Mouse (Mus musculus) stomach, embryonic 14.5 days (tissue): ENCODE results near the gene Idnk. TPM values are rescaled to one million over a fixed set of nuclear protein-coding genes. Genes with fewer than 3 reads are reported as not detected.
"Not testable (repeated sequence)": the region's sequence is repeated elsewhere in the genome, so short reads cannot be mapped to it uniquely, and the experiment has no call there.

Source experiments
- ATAC-seq: fragments of 200-750 bp; cut with Nextera tagmentation; 2 replicates; pipeline ENCODE4 v1.8.0; 2017; ENCODE audit warnings: low read depth, moderate TSS enrichment; ENCODE audit not compliant: insufficient number of reproducible peaks, insufficient read depth, low FRiP score
- H3K27ac ChIP-seq: fragments of 300-500 bp; sonication (generic); 2 replicates; pipeline ENCODE4 v1.5.1; 2014; ENCODE audit warnings: mild to moderate bottlenecking, low read length, moderate library complexity, mixed read lengths
- H3K27me3 ChIP-seq: fragments of 300-500 bp; sonication (generic); 2 replicates; pipeline ENCODE4 v1.6.1; 2014; ENCODE audit warnings: low read length, control low read depth, mixed read lengths; ENCODE audit not compliant: control insufficient read depth, insufficient read depth
- H3K36me3 ChIP-seq: fragments of 300-500 bp; sonication (generic); 2 replicates; pipeline ENCODE4 v1.6.1; 2014; ENCODE audit warnings: mild to moderate bottlenecking, control low read depth, low read length, moderate library complexity, mixed read lengths; ENCODE audit not compliant: control insufficient read depth, insufficient read depth
- H3K4me1 ChIP-seq: fragments of 300-500 bp; sonication (generic); 2 replicates; pipeline ENCODE4 v1.6.1; 2014; ENCODE audit warnings: low read length, control low read depth, mixed read lengths; ENCODE audit not compliant: control insufficient read depth, insufficient read depth
- H3K4me2 ChIP-seq: fragments of 300-500 bp; sonication (generic); replicated peaks from 2 replicates; pipeline ENCODE4 v1.6.1; 2014; ENCODE audit warnings: low read depth, low read length, control low read depth
- H3K4me3 ChIP-seq: fragments of 300-500 bp; sonication (generic); 2 replicates; pipeline ENCODE4 v1.5.1; 2014; ENCODE audit warnings: low read depth, low read length, control low read depth
- H3K9ac ChIP-seq: fragments of 300-500 bp; sonication (generic); replicated peaks from 2 replicates; pipeline ENCODE4 v1.6.1; 2014; ENCODE audit warnings: low read depth, mild to moderate bottlenecking, control low read depth, low read length, moderate library complexity, mixed read lengths
- H3K9me3 ChIP-seq: fragments of 300-500 bp; sonication (generic); 2 replicates; pipeline ENCODE4 v1.6.1; 2016; ENCODE audit warnings: low read depth, low read length, control low read depth; ENCODE audit not compliant: control insufficient read depth
- WGBS: fragments of 180-500 bp; shearing (Covaris S2); extraction: QIAGEN DNeasy Blood & Tissue Kit; methylation state at CpG from one replicate; pipeline ENCODE4 v1.1.7; 2014; 5-methylcytosine and 5-hydroxymethylcytosine counted together
- polyA plus RNA-seq: library from polyadenylated mRNA; unstranded; fragments of >200 nt; fragmentation: Nextera tagmentation; extraction: Ambion mirVana; gene quantifications from 2 replicates; pipeline ENCODE4 v1.2.1, GENCODE M21; 2014

The Idnk gene
- polyA plus RNA-seq, 1 experiment from 2014 or later: 38.9 TPM

DNA sequence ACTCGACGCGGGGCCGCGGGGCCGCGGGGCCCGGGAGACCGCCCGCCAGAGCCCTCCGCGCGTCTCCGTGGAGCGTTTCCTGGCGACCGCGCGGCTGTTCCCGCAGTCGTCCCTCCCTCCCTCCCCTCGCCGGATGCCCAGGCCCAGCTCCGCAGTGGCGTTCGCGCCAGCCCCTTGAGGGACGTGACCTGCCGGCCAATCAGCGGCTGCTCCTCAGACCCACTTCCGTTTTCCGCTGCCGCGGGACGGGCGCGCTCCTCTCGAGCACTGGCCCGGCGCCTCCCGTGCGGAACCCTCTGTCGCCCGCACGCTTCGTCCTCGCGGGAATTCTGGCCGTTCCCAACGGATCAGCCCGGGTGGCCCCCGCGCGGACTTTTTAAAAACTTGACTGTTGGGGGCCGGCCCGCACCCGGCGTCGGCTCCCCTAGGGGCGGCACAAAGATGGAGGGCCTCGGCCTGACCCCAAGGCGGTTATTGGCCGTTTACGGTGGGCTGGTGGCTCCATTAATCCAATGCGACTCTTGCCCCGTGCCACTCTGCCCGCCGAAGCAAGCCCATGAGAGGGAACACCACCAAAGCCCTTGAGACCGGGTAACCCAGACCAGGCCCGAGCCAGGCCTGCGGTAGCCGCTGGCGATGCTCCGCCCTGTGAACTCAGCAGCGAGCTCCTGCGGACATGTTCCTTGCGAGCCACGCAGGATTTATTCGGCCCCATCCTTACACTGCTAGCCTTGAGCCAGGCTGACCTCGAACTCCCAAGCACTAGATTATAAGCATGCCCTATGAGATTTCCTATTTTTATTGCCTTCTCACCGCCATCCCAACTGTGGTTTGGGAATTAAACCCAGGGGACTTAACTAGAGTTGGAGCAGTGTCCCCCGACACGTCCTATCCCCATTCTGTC, 28.4 kb upstream of the Idnk start:
- Histone ChIP-seq H3K4me2 (peak overlapping the region; percentile 64), H3K9ac (peak overlapping the region; percentile 100), H3K4me3 (peak overlapping the region; percentile 97), H3K9me3 (no peaks in the 10 kb centered on the region), H3K27me3 (no peaks in the 10 kb centered on the region), H3K27ac (peak overlapping the region; percentile 99), H3K4me1 (peaks cover 25% of the 10 kb centered on the region; the same call in 1 of the 2 replicates), H3K36me3 (peaks cover 9% of the 10 kb centered on the region; the same call in 1 of the 2 replicates)
- ATAC-seq: peak; percentile 96
- WGBS: under 1% methylated on average over 66 of the region's 83 CpGs

DNA sequence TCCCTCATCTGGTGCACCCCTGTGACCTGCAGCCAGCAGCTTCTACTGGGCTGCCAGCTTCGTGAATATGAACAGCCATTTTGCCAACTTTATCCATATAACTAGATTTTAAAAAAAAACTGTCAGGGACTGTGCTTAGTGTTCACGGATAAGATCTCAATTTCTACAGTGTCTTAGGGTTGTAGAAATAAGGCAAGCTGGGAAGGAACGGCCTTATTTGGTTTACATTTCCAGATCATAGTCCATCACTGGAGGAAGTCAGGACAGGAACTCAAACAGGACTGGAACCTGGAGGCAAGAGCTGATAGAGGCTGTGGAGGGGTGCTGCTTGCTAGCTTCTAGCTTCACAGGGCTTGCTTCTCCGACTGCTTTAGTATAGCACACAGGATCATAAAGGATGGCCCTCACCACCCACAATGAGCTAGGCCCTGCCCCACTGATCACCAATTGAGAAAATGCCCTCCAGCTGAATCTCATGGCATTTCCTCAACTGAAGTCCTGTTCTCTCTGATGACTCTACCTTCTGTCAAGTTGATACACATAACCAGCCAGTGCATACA, 27.7 kb upstream of the Idnk start:
- 26% methylated on average over 4 of the region's 4 CpGs for WGBS
- H3K36me3 ChIP-seq: peaks cover 9% of the 10 kb centered on the region; the same call in 1 of the 2 replicates

DNA sequence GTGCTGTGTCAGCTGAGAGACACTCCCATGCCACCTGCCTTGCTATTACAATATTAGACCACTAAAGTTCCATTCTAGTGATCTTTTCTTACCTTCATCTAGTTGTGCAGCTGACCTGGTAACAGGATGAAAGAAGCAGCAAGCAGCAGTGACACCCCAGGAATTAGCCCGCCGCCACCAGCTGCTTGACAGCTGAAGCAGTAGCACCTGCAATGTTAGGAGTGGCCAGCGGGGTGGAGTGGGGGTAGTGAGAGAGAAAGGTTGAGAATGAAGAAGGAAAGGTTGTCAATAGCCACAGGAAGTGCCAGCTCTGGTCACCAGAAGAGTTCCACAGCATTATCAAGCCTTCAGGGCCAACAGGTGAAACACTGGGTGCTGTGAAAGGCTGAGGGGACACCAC, 25.8 kb upstream of the Idnk start:
- H3K27me3 ChIP-seq: no peaks in the 10 kb centered on the region
- H3K4me2 ChIP-seq: no peak overlapping the region
- H3K4me3 ChIP-seq: no peak overlapping the region
- H3K27ac ChIP-seq: no peak overlapping the region
- H3K9me3 ChIP-seq: 0 out of 2 replicates have a peak, but pooled peaks cover 4% of the 10 kb centered on the region
- no peaks in the 10 kb centered on the region; the same call in 1 of the 2 replicates for H3K36me3 ChIP-seq
- 0 out of 2 replicates have a peak, but pooled peaks cover 7% of the 10 kb centered on the region for H3K4me1 ChIP-seq
- H3K9ac ChIP-seq: no peak overlapping the region
- WGBS: 41% methylated on average over 3 of the region's 3 CpGs
- no peak for ATAC-seq

More for the DNA sequence above, 27.7 kb upstream of the Idnk start:
- Histone ChIP-seq H3K9ac (peak overlapping the region; percentile 100), H3K4me1 (peaks cover 18% of the 10 kb centered on the region; the same call in 1 of the 2 replicates), H3K9me3 (no peaks in the 10 kb centered on the region), H3K27ac (peak overlapping the region; percentile 99), H3K4me2 (peak overlapping the region; percentile 64), H3K27me3 (no peaks in the 10 kb centered on the region), H3K4me3 (peak overlapping the region; percentile 97)
- no peak for ATAC-seq

DNA sequence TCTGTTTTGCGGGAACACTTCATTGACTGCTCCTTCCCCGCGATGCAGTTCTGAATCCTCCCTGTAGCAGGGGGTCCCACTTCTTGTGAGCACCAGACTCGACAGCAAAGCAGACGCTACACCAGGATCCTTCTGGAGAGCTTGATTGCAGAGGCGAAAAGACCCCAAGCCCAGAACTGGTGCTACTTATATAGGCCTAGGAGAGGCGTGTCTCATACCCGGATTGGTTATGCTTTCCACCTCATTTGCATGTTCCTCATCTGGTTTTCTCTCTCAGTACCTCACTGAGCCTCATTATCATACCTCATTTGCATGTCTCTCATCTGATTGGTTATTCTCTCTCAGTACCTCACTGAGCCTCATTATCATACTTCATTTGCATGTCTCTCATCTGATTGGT, 10.8 kb upstream of the Idnk start:
- H3K9ac ChIP-seq, H3K4me3 ChIP-seq, H3K27me3 ChIP-seq, H3K9me3 ChIP-seq, H3K4me1 ChIP-seq, H3K4me2 ChIP-seq, H3K27ac ChIP-seq, ATAC-seq, H3K36me3 ChIP-seq: not testable (repeated sequence)
- 95% methylated on average over 8 of the region's 8 CpGs for WGBS

DNA sequence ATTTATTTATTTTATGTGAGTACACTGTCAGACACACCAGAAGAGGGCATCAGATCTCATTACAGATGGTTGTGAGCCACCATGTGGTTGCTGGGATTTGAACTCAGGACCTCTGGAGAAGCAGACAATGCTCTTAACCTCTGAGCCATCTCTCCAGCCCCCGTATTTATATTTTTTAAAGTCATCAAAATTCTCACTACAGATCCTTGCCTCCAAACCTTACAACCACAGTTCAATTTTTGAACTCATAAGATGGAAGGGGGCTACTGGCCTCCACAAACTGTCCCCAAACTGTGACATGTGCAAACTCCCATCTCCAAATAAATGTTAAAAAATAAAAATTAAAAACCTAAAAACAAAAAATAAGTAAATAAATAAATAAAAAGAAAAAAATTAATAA, 9.7 kb upstream of the Idnk start:
- no peak for ATAC-seq
- H3K27me3 ChIP-seq: no peaks in the 10 kb centered on the region
- no peaks in the 10 kb centered on the region for H3K4me1 ChIP-seq
- no peaks in the 10 kb centered on the region for H3K36me3 ChIP-seq
- WGBS: 72% methylated on average over 1 of the region's 1 CpGs
- H3K9ac ChIP-seq: no peak overlapping the region
- H3K4me2 ChIP-seq: no peak overlapping the region
- H3K4me3 ChIP-seq: no peak overlapping the region
- no peaks in the 10 kb centered on the region for H3K9me3 ChIP-seq
- H3K27ac ChIP-seq: no peak overlapping the region

DNA sequence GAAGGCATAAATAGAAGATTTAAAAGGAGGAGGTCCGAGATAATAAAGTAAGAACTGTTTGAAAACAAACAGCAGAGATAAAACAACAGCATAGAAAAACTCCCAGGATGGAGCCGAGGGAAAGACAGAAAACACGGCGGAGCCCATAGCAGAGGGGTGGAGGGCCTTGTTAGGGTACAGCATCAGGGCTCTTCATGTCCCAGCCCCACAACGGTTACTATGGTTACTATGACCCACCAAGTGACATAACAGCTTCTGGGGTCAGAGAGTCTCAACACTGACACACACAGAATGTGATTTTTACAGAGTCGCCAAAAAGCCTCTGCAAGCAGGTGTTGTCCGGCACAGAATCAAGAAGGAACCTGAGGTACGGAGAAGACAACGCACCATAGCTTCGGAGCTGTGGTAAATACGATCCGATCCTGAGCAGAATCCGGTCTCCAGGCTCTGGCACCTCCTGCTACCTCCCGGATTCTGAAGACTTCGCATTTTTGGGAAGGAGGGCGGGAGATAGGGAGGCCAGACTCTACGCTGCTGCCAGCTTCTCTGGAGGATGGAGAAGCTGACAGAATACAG, 9.1 kb upstream of the Idnk start:
- Histone ChIP-seq H3K27me3 (no peaks in the 10 kb centered on the region), H3K27ac (no peak overlapping the region), H3K4me3 (peak overlapping the region; percentile 25), H3K4me1 (no peaks in the 10 kb centered on the region), H3K9ac (no peak overlapping the region), H3K4me2 (peak overlapping the region; percentile 63), H3K36me3 (no peaks in the 10 kb centered on the region), H3K9me3 (no peaks in the 10 kb centered on the region)
- ATAC-seq: 0 out of 2 replicates have a peak, but pooled peaks have one; percentile 46
- under 1% methylated on average over 17 of the region's 17 CpGs for WGBS

DNA sequence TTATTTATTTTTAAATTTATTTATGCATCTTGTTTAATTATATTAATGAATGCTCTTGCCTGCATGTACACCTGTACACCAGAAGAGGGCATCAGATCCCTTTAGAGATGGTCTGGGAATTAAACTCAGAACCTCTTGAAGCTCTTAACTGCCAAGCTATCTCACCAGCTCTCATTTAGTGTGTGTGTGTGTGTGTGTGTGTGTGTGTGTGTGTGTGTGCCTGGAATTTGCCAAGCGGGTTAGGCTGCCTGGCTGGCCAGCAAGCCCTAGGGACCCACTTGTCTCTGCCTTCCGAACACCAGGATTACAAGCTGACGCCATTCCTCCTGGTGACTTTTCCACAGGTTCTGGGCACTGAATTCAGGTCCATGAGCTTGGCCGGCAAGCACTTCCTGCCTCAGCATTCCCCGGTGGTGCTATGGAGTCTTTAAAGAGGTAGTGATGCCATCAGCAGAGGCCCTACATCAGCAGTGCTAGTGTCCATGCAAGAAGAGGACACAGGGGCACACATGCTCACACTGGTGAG, 8.4 kb upstream of the Idnk start:
- H3K4me1 ChIP-seq: no peaks in the 10 kb centered on the region
- no peaks in the 10 kb centered on the region for H3K36me3 ChIP-seq
- H3K27ac ChIP-seq: no peak overlapping the region
- no peaks in the 10 kb centered on the region for H3K9me3 ChIP-seq
- H3K4me3 ChIP-seq: 0 out of 2 replicates have a peak overlapping the region, but pooled peaks have one; percentile 25
- H3K27me3 ChIP-seq: no peaks in the 10 kb centered on the region
- WGBS: 42% methylated on average over 5 of the region's 5 CpGs
- peak overlapping the region; percentile 63 for H3K4me2 ChIP-seq
- H3K9ac ChIP-seq: no peak overlapping the region
- no peak for ATAC-seq

DNA sequence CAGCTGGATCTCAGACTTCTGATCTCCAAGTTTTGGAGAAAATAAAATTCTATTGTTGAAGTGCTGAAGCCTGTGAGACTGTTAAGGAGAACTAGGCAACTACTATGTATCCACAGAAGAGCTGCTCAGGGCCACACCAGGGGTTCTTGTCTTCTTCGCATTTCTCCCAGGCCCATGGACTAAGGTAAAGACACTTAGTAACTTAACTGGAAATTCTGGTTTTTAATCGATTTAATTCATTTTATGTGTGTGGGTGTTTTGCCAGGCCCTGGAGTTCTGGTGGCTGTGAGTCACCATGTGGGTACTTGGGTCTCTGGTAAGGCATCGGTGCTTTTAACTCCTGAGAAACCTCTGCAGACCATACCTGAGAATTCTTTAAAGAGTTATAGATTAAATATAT, 7.8 kb upstream of the Idnk start:
- no peak for ATAC-seq
- no peak overlapping the region for H3K27ac ChIP-seq
- no peaks in the 10 kb centered on the region for H3K27me3 ChIP-seq
- no peak overlapping the region for H3K9ac ChIP-seq
- no peak overlapping the region for H3K4me2 ChIP-seq
- no peaks in the 10 kb centered on the region for H3K9me3 ChIP-seq
- H3K4me1 ChIP-seq: no peaks in the 10 kb centered on the region
- no peak overlapping the region for H3K4me3 ChIP-seq
- no peaks in the 10 kb centered on the region for H3K36me3 ChIP-seq
- 81% methylated on average over 3 of the region's 3 CpGs for WGBS
